Comparison of ENCODE assay signal across 15 mouse cellular contexts in the genomic region with DNA sequence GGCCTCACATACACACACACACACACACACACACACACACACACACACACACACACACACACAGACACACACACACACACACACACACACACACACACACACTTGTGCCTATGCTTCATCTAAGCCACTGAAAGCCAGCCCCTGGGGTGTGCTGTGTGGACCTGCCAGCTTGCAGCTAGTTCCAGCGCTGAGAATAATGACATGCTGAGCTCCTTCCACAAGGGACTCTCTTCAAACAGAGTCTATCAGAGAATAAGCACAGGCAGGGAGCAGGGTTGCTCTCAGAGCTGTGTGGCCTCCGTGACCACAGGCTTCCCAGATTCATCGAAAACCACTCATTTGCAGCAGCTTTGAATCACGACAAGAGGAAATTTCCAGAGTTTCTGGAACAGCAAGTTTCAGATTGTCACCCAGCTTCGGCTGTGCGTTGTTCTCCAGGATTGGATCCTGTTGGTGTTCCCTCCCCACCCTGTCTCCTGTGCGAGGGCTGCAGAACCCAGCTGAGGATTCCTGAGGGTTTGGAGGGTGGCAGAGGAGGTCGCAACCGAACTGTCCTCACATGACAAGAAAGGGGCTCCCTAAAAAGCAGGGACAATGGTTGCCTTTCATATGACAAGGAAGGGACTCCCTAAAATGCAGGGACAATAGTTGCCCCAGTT.
DNase-seq lines count a peak whose midpoint lies in the region; ATAC-seq lines count a peak whose summit lies in the region.
"Had no signal": no experiment of that assay in that cellular context is flagged by ENCODE, and none has a peak within 500 bp of the region (broad histone marks: within the 10 kb centered on the region; RNA-seq: fewer than 3 reads in every experiment).

No protein-coding gene starts in this region.

- 28% methylated on average over 9 of the region's 9 CpGs for WGBS in hindbrain, embryonic 15.5 days
- WGBS in hindbrain, embryonic 12.5 days = 31% methylated on average over 9 of the region's 9 CpGs
- 22% methylated on average over 9 of the region's 9 CpGs for WGBS in midbrain, embryonic 13.5 days

- H3K9me3 ChIP-seq in hindbrain, embryonic 15.5 days = no peaks in the 10 kb centered on the region
- no peaks in the 10 kb centered on the region for H3K9me3 ChIP-seq in hindbrain, embryonic 12.5 days (replicated peaks)
- H3K9me3 ChIP-seq in midbrain, embryonic 13.5 days = no peaks in the 10 kb centered on the region
- H3K9me3 ChIP-seq: intestine, embryonic 15.5 days; kidney, embryonic 15.5 days; liver, embryonic 13.5 days had no signal

- 0 out of 2 replicates have a peak, but pooled peaks have one; percentile 47 for ATAC-seq in cerebellum, adult (ENCODE audit: insufficient number of reproducible peaks, low FRiP score, low TSS enrichment)
- peak; percentile 65; the same call in 1 of the 2 replicates for ATAC-seq in hindbrain, embryonic 15.5 days (ENCODE audit: low FRiP score, low read depth)
- ATAC-seq in hindbrain, embryonic 12.5 days (ENCODE audit: low FRiP score) = no peak
- peak; percentile 71 for ATAC-seq in midbrain, embryonic 13.5 days
- ATAC-seq: intestine, embryonic 15.5 days had no signal

- H3K4me3 ChIP-seq in hindbrain, embryonic 15.5 days = no peak overlapping the region
- H3K4me3 ChIP-seq in hindbrain, embryonic 12.5 days = no peak overlapping the region
- H3K4me3 ChIP-seq in midbrain, embryonic 13.5 days (replicated peaks) = no peak overlapping the region
- H3K4me3 ChIP-seq: intestine, embryonic 15.5 days; kidney, embryonic 15.5 days; liver, embryonic 13.5 days had no signal

- H3K4me2 ChIP-seq in hindbrain, embryonic 15.5 days = no peak overlapping the region
- H3K4me2 ChIP-seq in hindbrain, embryonic 12.5 days (replicated peaks) = no peak overlapping the region
- no peak overlapping the region for H3K4me2 ChIP-seq in midbrain, embryonic 13.5 days (replicated peaks)
- H3K4me2 ChIP-seq: heart, embryonic 11.5 days; intestine, embryonic 15.5 days; kidney, embryonic 15.5 days; liver, embryonic 13.5 days had no signal

- H3K36me3 ChIP-seq in hindbrain, embryonic 15.5 days = no peaks in the 10 kb centered on the region
- H3K36me3 ChIP-seq in hindbrain, embryonic 12.5 days = no peaks in the 10 kb centered on the region
- no peaks in the 10 kb centered on the region for H3K36me3 ChIP-seq in midbrain, embryonic 13.5 days
- H3K36me3 ChIP-seq: intestine, embryonic 15.5 days; kidney, embryonic 15.5 days; liver, embryonic 13.5 days had no signal

- no peaks in the 10 kb centered on the region for H3K27me3 ChIP-seq in hindbrain, embryonic 15.5 days
- no peaks in the 10 kb centered on the region for H3K27me3 ChIP-seq in hindbrain, embryonic 12.5 days
- no peaks in the 10 kb centered on the region for H3K27me3 ChIP-seq in midbrain, embryonic 13.5 days
- H3K27me3 ChIP-seq: intestine, embryonic 15.5 days; kidney, embryonic 15.5 days; liver, embryonic 13.5 days had no signal

- H3K9ac ChIP-seq in hindbrain, embryonic 15.5 days = no peak overlapping the region
- no peak overlapping the region for H3K9ac ChIP-seq in hindbrain, embryonic 12.5 days
- H3K9ac ChIP-seq in midbrain, embryonic 13.5 days (replicated peaks) = no peak overlapping the region
- H3K9ac ChIP-seq: intestine, embryonic 15.5 days; kidney, embryonic 15.5 days; liver, embryonic 13.5 days had no signal

- no peak for DNase-seq in cerebellum, adult 8-10 months
- peak; percentile 52 for DNase-seq in retina, postnatal 1 day
- no peak for DNase-seq in urinary bladder, postnatal 25 days (ENCODE audit: low spot score)
- DNase-seq in kidney, adult 18-20 months = no peak
- DNase-seq: adrenal gland, adult 8-10 months; cerebellum, adult 9-10 months; liver, embryonic 13.5 days; thymus, adult 2 months had no signal

- no peak overlapping the region for H3K27ac ChIP-seq in hindbrain, embryonic 15.5 days (replicated peaks)
- no peak overlapping the region for H3K27ac ChIP-seq in hindbrain, embryonic 12.5 days
- peak overlapping the region; percentile 51; the same call in 1 of the 2 replicates for H3K27ac ChIP-seq in midbrain, embryonic 13.5 days
- H3K27ac ChIP-seq: intestine, embryonic 15.5 days; kidney, embryonic 15.5 days; liver, embryonic 13.5 days had no signal

- H3K4me1 ChIP-seq in hindbrain, embryonic 15.5 days (replicated peaks) = no peaks in the 10 kb centered on the region; the same call in 1 of the 2 replicates
- peaks cover 10% of the 10 kb centered on the region for H3K4me1 ChIP-seq in hindbrain, embryonic 12.5 days
- H3K4me1 ChIP-seq in midbrain, embryonic 13.5 days (replicated peaks) = peaks cover 15% of the 10 kb centered on the region
- H3K4me1 ChIP-seq: intestine, embryonic 15.5 days; kidney, embryonic 15.5 days; liver, embryonic 13.5 days had no signal
